Mouse (Mus musculus): Measurements from ENCODE around the gene Rtl10. TPM values are rescaled to one million over a fixed set of nuclear protein-coding genes. Genes with fewer than 3 reads are reported as not detected.
A peak's percentile ranks its signal among the peaks of the same experiment; 100 is the strongest.

The Rtl10 gene
- polyA plus RNA-seq (2016; fragmentation: Nextera tagmentation; extraction: Ambion mirVana), result 2.5 and 2.8 TPM in 2 replicates

GRCm38 (mm10) chr16:18498558-18498990 lies at the start of gene Rtl10, which contains the start of gene Gnb1l:
TSS of gene Rtl10 (plus strand) at chr16:18498901.
TSS of gene Gnb1l (plus strand) at chr16:18498713.
- WGBS, result under 1% methylated on average over 51 of the region's 51 CpGs
- DNase-seq (ENCODE audit: low spot score), result peak; percentile 99

GRCm38 (mm10) chr16:18449005-18449404 lies 49.7 kb upstream of the Rtl10 start:
- no peak overlapping the region for H3K27ac ChIP-seq
- H3K27me3 ChIP-seq (ENCODE audit: low read depth, poor library complexity, severe bottlenecking), result no peaks in the 10 kb centered on the region
- H3K4me1 ChIP-seq, result peaks cover 17% of the 10 kb centered on the region
- H3K36me3 ChIP-seq, result peaks cover 31% of the 10 kb centered on the region
- no peaks in the 10 kb centered on the region for H3K9me3 ChIP-seq (replicated peaks)
- 89% methylated on average over 4 of the region's 4 CpGs for WGBS
- H3K4me3 ChIP-seq, result no peak overlapping the region
- DNase-seq (ENCODE audit: low spot score), result no peak

More at GRCm38 (mm10) chr16:18498558-18498990, at the start of gene Rtl10, which contains the start of gene Gnb1l:
- Histone ChIP-seq H3K27ac (peak within 1 kb of the TSS; percentile 89), H3K36me3 (peaks cover 34% of the 10 kb centered on the region), H3K4me1 (peaks cover 23% of the 10 kb centered on the region), H3K4me3 (peak within 1 kb of the TSS; percentile 83), H3K27me3 (ENCODE audit: low read depth, poor library complexity, severe bottlenecking) (no peaks in the 10 kb centered on the region), H3K9me3 (replicated peaks) (no peaks in the 10 kb centered on the region)

GRCm38 (mm10) chr16:18451486-18452181 lies 47.1 kb upstream of the Rtl10 start:
- Histone ChIP-seq H3K9me3 (replicated peaks) (no peaks in the 10 kb centered on the region), H3K27me3 (ENCODE audit: low read depth, poor library complexity, severe bottlenecking) (no peaks in the 10 kb centered on the region; the same call in 1 of the 2 replicates), H3K4me3 (no peak overlapping the region), H3K27ac (no peak overlapping the region), H3K4me1 (peaks cover 19% of the 10 kb centered on the region), H3K36me3 (peaks cover 24% of the 10 kb centered on the region)
- WGBS, result 69% methylated on average over 9 of the region's 9 CpGs
- no peak for DNase-seq (ENCODE audit: low spot score)

- Histone ChIP-seq H3K4me1 (peaks cover 18% of the 10 kb centered on the region), H3K9me3 (replicated peaks) (no peaks in the 10 kb centered on the region), H3K27me3 (ENCODE audit: low read depth, poor library complexity, severe bottlenecking) (no peaks in the 10 kb centered on the region; the same call in 1 of the 2 replicates), H3K36me3 (peaks cover 31% of the 10 kb centered on the region), H3K4me3 (no peak overlapping the region), H3K27ac (no peak overlapping the region)
- DNase-seq (ENCODE audit: low spot score), result no peak
- WGBS, result 85% methylated on average over 8 of the region's 8 CpGs
These were observed 46.3 kb upstream of the Rtl10 start for GRCm38 (mm10) chr16:18452361-18452862.

GRCm38 (mm10) chr16:18453846-18454245 lies 44.9 kb upstream of the Rtl10 start:
- H3K27ac ChIP-seq, result 0 out of 2 replicates have a peak overlapping the region, but pooled peaks have one; percentile 7
- H3K27me3 ChIP-seq (ENCODE audit: low read depth, poor library complexity, severe bottlenecking), result peaks cover 8% of the 10 kb centered on the region
- peaks cover 40% of the 10 kb centered on the region for H3K36me3 ChIP-seq
- H3K4me3 ChIP-seq, result no peak overlapping the region
- peak; percentile 30 for DNase-seq (ENCODE audit: low spot score)
- H3K9me3 ChIP-seq (replicated peaks), result no peaks in the 10 kb centered on the region
- H3K4me1 ChIP-seq, result peaks cover 17% of the 10 kb centered on the region
- 22% methylated on average over 5 of the region's 5 CpGs for WGBS

- Histone ChIP-seq H3K9me3 (replicated peaks) (no peaks in the 10 kb centered on the region), H3K4me1 (peaks cover 33% of the 10 kb centered on the region), H3K36me3 (peaks cover 30% of the 10 kb centered on the region), H3K4me3 (no peak overlapping the region), H3K27ac (no peak overlapping the region), H3K27me3 (ENCODE audit: low read depth, poor library complexity, severe bottlenecking) (peaks cover 10% of the 10 kb centered on the region)
- no peak for DNase-seq (ENCODE audit: low spot score)
- 90% methylated on average over 6 of the region's 6 CpGs for WGBS
These were observed 43.3 kb upstream of the Rtl10 start for GRCm38 (mm10) chr16:18455407-18455806.

- Histone ChIP-seq H3K4me3 (no peak overlapping the region), H3K36me3 (peaks cover 27% of the 10 kb centered on the region), H3K27ac (no peak overlapping the region), H3K9me3 (replicated peaks) (no peaks in the 10 kb centered on the region), H3K27me3 (ENCODE audit: low read depth, poor library complexity, severe bottlenecking) (peaks cover 21% of the 10 kb centered on the region), H3K4me1 (peaks cover 34% of the 10 kb centered on the region)
- no peak for DNase-seq (ENCODE audit: low spot score)
These were observed 40.0 kb upstream of the Rtl10 start for GRCm38 (mm10) chr16:18458661-18459060.

- H3K4me1 ChIP-seq, result peaks cover 33% of the 10 kb centered on the region
- 17% methylated on average over 12 of the region's 12 CpGs for WGBS
- H3K27ac ChIP-seq, result peak overlapping the region; percentile 15; the same call in 1 of the 2 replicates
- H3K36me3 ChIP-seq, result peaks cover 27% of the 10 kb centered on the region
- H3K9me3 ChIP-seq (replicated peaks), result no peaks in the 10 kb centered on the region
- DNase-seq (ENCODE audit: low spot score), result no peak
- H3K4me3 ChIP-seq, result no peak overlapping the region
- H3K27me3 ChIP-seq (ENCODE audit: low read depth, poor library complexity, severe bottlenecking), result peaks cover 21% of the 10 kb centered on the region
These were observed 39.3 kb upstream of the Rtl10 start for GRCm38 (mm10) chr16:18459335-18459954.

- H3K27ac ChIP-seq, result peak overlapping the region; percentile 15; the same call in 1 of the 2 replicates
- no peak overlapping the region for H3K4me3 ChIP-seq
- WGBS, result 3% methylated on average over 11 of the region's 11 CpGs
- no peaks in the 10 kb centered on the region for H3K9me3 ChIP-seq (replicated peaks)
- DNase-seq (ENCODE audit: low spot score), result peak; percentile 57
- H3K4me1 ChIP-seq, result peaks cover 33% of the 10 kb centered on the region
- H3K27me3 ChIP-seq (ENCODE audit: low read depth, poor library complexity, severe bottlenecking), result peaks cover 21% of the 10 kb centered on the region
- peaks cover 27% of the 10 kb centered on the region for H3K36me3 ChIP-seq
These were observed 38.7 kb upstream of the Rtl10 start for GRCm38 (mm10) chr16:18459955-18460370.

- no peak for DNase-seq (ENCODE audit: low spot score)
- Histone ChIP-seq H3K9me3 (replicated peaks) (no peaks in the 10 kb centered on the region), H3K27ac (no peak overlapping the region), H3K4me1 (peaks cover 33% of the 10 kb centered on the region), H3K27me3 (ENCODE audit: low read depth, poor library complexity, severe bottlenecking) (peaks cover 21% of the 10 kb centered on the region), H3K4me3 (no peak overlapping the region), H3K36me3 (peaks cover 21% of the 10 kb centered on the region)
- WGBS, result 91% methylated on average over 3 of the region's 3 CpGs
These were observed 37.9 kb upstream of the Rtl10 start for GRCm38 (mm10) chr16:18460826-18461225.

GRCm38 (mm10) chr16:18462031-18462430 lies 36.7 kb upstream of the Rtl10 start:
- DNase-seq (ENCODE audit: low spot score), result no peak
- Histone ChIP-seq H3K36me3 (peaks cover 13% of the 10 kb centered on the region), H3K27me3 (ENCODE audit: low read depth, poor library complexity, severe bottlenecking) (peaks cover 21% of the 10 kb centered on the region; the same call in 1 of the 2 replicates), H3K4me3 (no peak overlapping the region), H3K27ac (no peak overlapping the region), H3K9me3 (replicated peaks) (no peaks in the 10 kb centered on the region), H3K4me1 (peaks cover 33% of the 10 kb centered on the region)
- 59% methylated on average over 9 of the region's 9 CpGs for WGBS

- peaks cover 33% of the 10 kb centered on the region for H3K4me1 ChIP-seq
- no peak overlapping the region for H3K4me3 ChIP-seq
- H3K27me3 ChIP-seq (ENCODE audit: low read depth, poor library complexity, severe bottlenecking), result peaks cover 21% of the 10 kb centered on the region; the same call in 1 of the 2 replicates
- WGBS, result 41% methylated on average over 8 of the region's 8 CpGs
- H3K27ac ChIP-seq, result no peak overlapping the region
- H3K36me3 ChIP-seq, result peaks cover 8% of the 10 kb centered on the region
- H3K9me3 ChIP-seq (replicated peaks), result no peaks in the 10 kb centered on the region
- no peak for DNase-seq (ENCODE audit: low spot score)
These were observed 36.1 kb upstream of the Rtl10 start for GRCm38 (mm10) chr16:18462598-18462997.

GRCm38 (mm10) chr16:18464271-18464670 lies 34.4 kb upstream of the Rtl10 start:
- H3K36me3 ChIP-seq, result peaks cover 7% of the 10 kb centered on the region
- no peak overlapping the region for H3K27ac ChIP-seq
- peaks cover 27% of the 10 kb centered on the region for H3K4me1 ChIP-seq
- 87% methylated on average over 3 of the region's 3 CpGs for WGBS
- H3K9me3 ChIP-seq (replicated peaks), result no peaks in the 10 kb centered on the region
- no peak for DNase-seq (ENCODE audit: low spot score)
- no peak overlapping the region for H3K4me3 ChIP-seq
- peaks cover 13% of the 10 kb centered on the region; the same call in 1 of the 2 replicates for H3K27me3 ChIP-seq (ENCODE audit: low read depth, poor library complexity, severe bottlenecking)
